Mouse (Mus musculus) embryonic fibroblast, embryonic 13.5 days (primary cell): ENCODE data around the gene Pros1.

Experiments used
- CTCF ChIP-seq: IDR thresholded peaks from 2 replicates; pipeline ENCODE4 v1.5.1; 2011; ENCODE audit warnings: mild to moderate bottlenecking, control low read depth, low read length, moderate library complexity, borderline replicate concordance; ENCODE audit not compliant: insufficient read depth
- POLR2A ChIP-seq: IDR thresholded peaks from 2 replicates; pipeline ENCODE4 v1.6.1; 2011; ENCODE audit warnings: low read depth, mild to moderate bottlenecking, control low read depth, low read length, moderate library complexity

DNA sequence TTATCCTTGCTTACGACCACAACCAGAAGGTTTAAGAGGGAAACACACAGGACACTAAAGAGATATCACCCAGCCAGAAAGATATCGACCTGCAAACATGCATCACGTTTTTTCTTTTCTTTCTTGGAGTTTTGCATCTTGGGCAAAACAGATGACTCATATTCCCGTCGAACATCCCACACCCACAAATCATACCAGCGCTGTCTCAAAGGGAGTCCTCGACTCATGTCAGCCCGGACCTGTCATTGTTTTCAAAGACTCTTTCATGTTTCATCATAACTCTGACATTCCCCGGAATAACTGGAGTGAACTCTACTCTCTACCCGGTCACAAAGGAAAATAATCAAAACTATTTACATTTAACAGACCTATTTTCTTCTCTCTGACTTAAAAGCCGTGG is 82.2 kb downstream of the Pros1 start:
- TF ChIP-seq POLR2A (no peak), CTCF (no peak)
